Mouse (Mus musculus) liver, embryonic 14.5 days (tissue): ENCODE measurements around the gene Trim62.

Experiments
- CTCF ChIP-seq: IDR thresholded peaks from 2 replicates; pipeline ENCODE4 v1.5.1; 2016; ENCODE audit warnings: antibody characterized with exemption, low read depth, control low read depth
- EP300 ChIP-seq: IDR thresholded peaks from 2 replicates; pipeline ENCODE4 v1.6.1; 2016; ENCODE audit warnings: antibody characterized with exemption, low read depth

DNA sequence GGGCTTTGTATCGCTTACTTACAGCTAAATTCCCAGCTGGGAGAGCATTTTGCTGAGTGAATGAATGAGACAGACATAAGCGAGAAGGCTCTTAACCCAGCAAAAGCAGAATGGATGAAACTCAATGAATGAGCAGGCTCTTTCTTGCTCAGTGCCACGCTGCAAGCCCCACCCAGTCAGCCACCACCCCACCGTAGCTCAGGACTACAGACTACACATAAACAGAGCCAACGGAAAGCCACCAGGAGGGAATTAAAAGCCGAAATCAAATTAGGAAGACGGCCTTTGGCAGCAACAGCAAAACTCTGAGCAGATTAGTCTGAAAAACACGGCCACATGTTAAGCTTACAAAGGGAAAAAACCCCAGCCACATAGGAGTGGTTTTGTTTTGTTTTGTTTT, 75.5 kb downstream of the Trim62 start:
- no peak for TF ChIP-seq CTCF
- TF ChIP-seq EP300: no peak
